Mouse (Mus musculus): Measurements from ENCODE around the gene Klhl31. TPM values are rescaled to one million over a fixed set of nuclear protein-coding genes. Genes with fewer than 3 reads are reported as not detected.

Klhl31 gene
- polyA plus RNA-seq, 1 experiment: 0.15 TPM

DNA sequence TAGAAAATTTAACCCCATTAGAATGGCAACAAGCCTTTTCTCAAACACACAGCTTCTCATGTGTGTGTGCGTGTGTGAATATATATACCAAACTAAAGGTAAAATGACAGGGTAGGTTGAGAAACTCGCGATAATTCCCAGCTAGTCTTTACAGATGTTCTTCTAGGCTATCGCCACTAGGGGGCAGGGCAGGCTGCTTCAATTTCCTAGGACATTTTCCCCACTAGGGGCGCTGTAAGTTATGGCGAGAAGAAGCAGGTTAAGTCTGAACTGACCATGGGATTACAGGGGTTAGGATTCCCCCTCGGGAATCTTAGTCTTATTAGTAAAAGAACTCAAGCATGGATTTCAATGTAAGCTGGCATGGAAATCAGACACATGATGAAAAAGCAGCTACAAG, 39.9 kb upstream of the Klhl31 start:
- TF ChIP-seq CTCF (IDR thresholded peaks at IDR 0.05; ENCODE audit: low read depth, low read length) (peak; percentile 92), EP300 (IDR thresholded peaks at IDR 0.05; ENCODE audit: insufficient read depth, low read depth, low read length) (no peak)
- Histone ChIP-seq H3K36me3 (ENCODE audit: control insufficient read depth, insufficient read depth, low read length, poor library complexity, severe bottlenecking) (no peaks in the 10 kb centered on the region), H3K4me1 (ENCODE audit: control insufficient read depth, insufficient read depth, low read length) (no peaks in the 10 kb centered on the region), H3K9me3 (replicated peaks; ENCODE audit: control insufficient read depth, insufficient read depth, low read length, poor library complexity, severe bottlenecking) (no peaks in the 10 kb centered on the region), H3K4me3 (ENCODE audit: low read depth, low read length) (no peak overlapping the region), H3K27me3 (ENCODE audit: control insufficient read depth, insufficient read depth, low read length, poor library complexity, severe bottlenecking) (no peaks in the 10 kb centered on the region), H3K27ac (ENCODE audit: insufficient read depth, low read length) (no peak overlapping the region), H3K9ac (ENCODE audit: low read depth, poor library complexity, severe bottlenecking) (no peak overlapping the region)

- Histone ChIP-seq H3K27me3 (ENCODE audit: control insufficient read depth, insufficient read depth, low read length, poor library complexity, severe bottlenecking) (no peaks in the 10 kb centered on the region), H3K9me3 (replicated peaks; ENCODE audit: control insufficient read depth, insufficient read depth, low read length, poor library complexity, severe bottlenecking) (no peaks in the 10 kb centered on the region), H3K27ac (ENCODE audit: insufficient read depth, low read length) (peak overlapping the region; percentile 8; the same call in 1 of the 2 replicates), H3K36me3 (ENCODE audit: control insufficient read depth, insufficient read depth, low read length, poor library complexity, severe bottlenecking) (no peaks in the 10 kb centered on the region), H3K4me3 (ENCODE audit: low read depth, low read length) (no peak overlapping the region), H3K4me1 (ENCODE audit: control insufficient read depth, insufficient read depth, low read length) (no peaks in the 10 kb centered on the region), H3K9ac (ENCODE audit: low read depth, poor library complexity, severe bottlenecking) (no peak overlapping the region)
- TF ChIP-seq POLR2A (IDR thresholded peaks at IDR 0.05; ENCODE audit: insufficient read depth, low read length) (no peak), EP300 (IDR thresholded peaks at IDR 0.05; ENCODE audit: insufficient read depth, low read depth, low read length) (no peak), CTCF (IDR thresholded peaks at IDR 0.05; ENCODE audit: low read depth, low read length) (no peak)
Observed at GRCm38 (mm10) chr9:77598560-77598959, 37.7 kb upstream of the Klhl31 start.

DNA sequence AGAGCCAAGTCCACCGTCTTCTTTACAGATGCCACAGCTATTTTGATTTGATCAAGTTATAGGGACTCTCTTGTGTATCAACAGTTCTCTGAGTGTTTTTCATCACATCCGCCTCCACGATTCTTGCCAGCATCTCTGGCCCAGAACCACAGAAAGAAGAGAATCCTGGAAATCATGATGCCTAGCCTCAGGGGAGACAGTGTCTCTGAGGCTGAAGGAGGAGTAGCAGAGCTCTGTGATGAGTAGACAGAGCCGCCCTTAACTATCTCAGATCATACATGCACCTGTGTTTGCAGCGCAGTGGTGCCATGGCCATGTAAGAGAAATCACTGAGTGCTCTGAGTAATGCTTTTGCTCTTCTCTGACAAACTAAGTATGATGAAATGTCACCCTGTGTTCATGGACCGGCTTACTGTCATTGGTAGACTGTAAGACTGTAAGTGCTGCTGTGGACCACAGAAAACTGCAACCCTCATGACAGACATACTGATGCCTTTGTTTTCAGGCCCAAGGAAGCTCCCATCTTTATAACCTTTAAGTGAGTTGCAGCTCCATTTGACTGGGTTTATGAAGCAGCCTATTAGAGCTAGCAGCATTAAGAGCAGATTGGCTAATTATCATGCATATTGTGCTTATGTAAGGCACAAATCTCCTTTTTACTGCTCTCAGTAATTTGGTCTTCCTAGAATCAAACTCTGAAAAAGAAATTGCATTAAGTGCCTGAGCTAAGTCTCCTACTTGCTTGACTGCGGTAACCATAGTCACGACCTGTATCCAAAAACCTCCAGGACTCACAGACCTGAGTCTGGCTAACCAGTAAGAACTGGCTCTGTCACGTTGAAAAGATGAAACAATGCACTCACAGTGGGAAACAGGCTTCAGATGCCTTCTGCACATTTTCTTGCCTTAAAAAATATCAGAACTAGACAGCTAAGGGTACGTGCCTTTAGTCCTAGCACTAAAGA, 33.7 kb upstream of the Klhl31 start:
- Histone ChIP-seq H3K36me3 (ENCODE audit: control insufficient read depth, insufficient read depth, low read length, poor library complexity, severe bottlenecking) (no peaks in the 10 kb centered on the region), H3K9me3 (replicated peaks; ENCODE audit: control insufficient read depth, insufficient read depth, low read length, poor library complexity, severe bottlenecking) (no peaks in the 10 kb centered on the region), H3K27me3 (ENCODE audit: control insufficient read depth, insufficient read depth, low read length, poor library complexity, severe bottlenecking) (no peaks in the 10 kb centered on the region), H3K9ac (ENCODE audit: low read depth, poor library complexity, severe bottlenecking) (no peak overlapping the region), H3K4me1 (ENCODE audit: control insufficient read depth, insufficient read depth, low read length) (no peaks in the 10 kb centered on the region), H3K27ac (ENCODE audit: insufficient read depth, low read length) (no peak overlapping the region), H3K4me3 (ENCODE audit: low read depth, low read length) (no peak overlapping the region)
- TF ChIP-seq CTCF (IDR thresholded peaks at IDR 0.05; ENCODE audit: low read depth, low read length): no peak
- no peak for TF ChIP-seq POLR2A (IDR thresholded peaks at IDR 0.05; ENCODE audit: insufficient read depth, low read length)
- no peak for TF ChIP-seq EP300 (IDR thresholded peaks at IDR 0.05; ENCODE audit: insufficient read depth, low read depth, low read length)

GRCm38 (mm10) chr9:77603965-77604509, 32.3 kb upstream of the Klhl31 start:
- Histone ChIP-seq H3K9me3 (replicated peaks; ENCODE audit: control insufficient read depth, insufficient read depth, low read length, poor library complexity, severe bottlenecking) (no peaks in the 10 kb centered on the region), H3K27ac (ENCODE audit: insufficient read depth, low read length) (no peak overlapping the region), H3K27me3 (ENCODE audit: control insufficient read depth, insufficient read depth, low read length, poor library complexity, severe bottlenecking) (no peaks in the 10 kb centered on the region), H3K4me1 (ENCODE audit: control insufficient read depth, insufficient read depth, low read length) (no peaks in the 10 kb centered on the region), H3K4me3 (ENCODE audit: low read depth, low read length) (no peak overlapping the region), H3K36me3 (ENCODE audit: control insufficient read depth, insufficient read depth, low read length, poor library complexity, severe bottlenecking) (no peaks in the 10 kb centered on the region), H3K9ac (ENCODE audit: low read depth, poor library complexity, severe bottlenecking) (no peak overlapping the region)
- TF ChIP-seq POLR2A (IDR thresholded peaks at IDR 0.05; ENCODE audit: insufficient read depth, low read length) (no peak), CTCF (IDR thresholded peaks at IDR 0.05; ENCODE audit: low read depth, low read length) (no peak), EP300 (IDR thresholded peaks at IDR 0.05; ENCODE audit: insufficient read depth, low read depth, low read length) (no peak)

GRCm38 (mm10) chr9:77607295-77607694, 29.0 kb upstream of the Klhl31 start:
- H3K27ac ChIP-seq (ENCODE audit: insufficient read depth, low read length): no peak overlapping the region
- no peaks in the 10 kb centered on the region for H3K4me1 ChIP-seq (ENCODE audit: control insufficient read depth, insufficient read depth, low read length)
- no peaks in the 10 kb centered on the region for H3K36me3 ChIP-seq (ENCODE audit: control insufficient read depth, insufficient read depth, low read length, poor library complexity, severe bottlenecking)

GRCm38 (mm10) chr9:77607840-77608239, 28.5 kb upstream of the Klhl31 start:
- H3K9ac ChIP-seq (ENCODE audit: low read depth, poor library complexity, severe bottlenecking): no peak overlapping the region
- H3K27ac ChIP-seq (ENCODE audit: insufficient read depth, low read length): no peak overlapping the region
- TF ChIP-seq POLR2A (IDR thresholded peaks at IDR 0.05; ENCODE audit: insufficient read depth, low read length) (no peak), CTCF (IDR thresholded peaks at IDR 0.05; ENCODE audit: low read depth, low read length) (peak; percentile 90)
- no peaks in the 10 kb centered on the region for H3K9me3 ChIP-seq (replicated peaks; ENCODE audit: control insufficient read depth, insufficient read depth, low read length, poor library complexity, severe bottlenecking)
- H3K36me3 ChIP-seq (ENCODE audit: control insufficient read depth, insufficient read depth, low read length, poor library complexity, severe bottlenecking): no peaks in the 10 kb centered on the region
- H3K27me3 ChIP-seq (ENCODE audit: control insufficient read depth, insufficient read depth, low read length, poor library complexity, severe bottlenecking): no peaks in the 10 kb centered on the region
- H3K4me3 ChIP-seq (ENCODE audit: low read depth, low read length): no peak overlapping the region
- H3K4me1 ChIP-seq (ENCODE audit: control insufficient read depth, insufficient read depth, low read length): no peaks in the 10 kb centered on the region

More at GRCm38 (mm10) chr9:77607295-77607694, 29.0 kb upstream of the Klhl31 start:
- TF ChIP-seq EP300 (IDR thresholded peaks at IDR 0.05; ENCODE audit: insufficient read depth, low read depth, low read length): no peak
- TF ChIP-seq POLR2A (IDR thresholded peaks at IDR 0.05; ENCODE audit: insufficient read depth, low read length): no peak
- TF ChIP-seq CTCF (IDR thresholded peaks at IDR 0.05; ENCODE audit: low read depth, low read length): no peak
- H3K27me3 ChIP-seq (ENCODE audit: control insufficient read depth, insufficient read depth, low read length, poor library complexity, severe bottlenecking): no peaks in the 10 kb centered on the region
- H3K9ac ChIP-seq (ENCODE audit: low read depth, poor library complexity, severe bottlenecking): no peak overlapping the region
- H3K4me3 ChIP-seq (ENCODE audit: low read depth, low read length): no peak overlapping the region
- no peaks in the 10 kb centered on the region for H3K9me3 ChIP-seq (replicated peaks; ENCODE audit: control insufficient read depth, insufficient read depth, low read length, poor library complexity, severe bottlenecking)

All from ES-Bruce4 (cell line).